Mouse (Mus musculus) neutrophil, adult 5-6 weeks (primary cell): Measurements from ENCODE around the gene Wnt6. TPM values are rescaled to one million over a fixed set of nuclear protein-coding genes. Genes with fewer than 3 reads are reported as not detected.

Experiments used
- ATAC-seq: fragments of 151-379, 151-347 bp; 2 replicates; pipeline ENCODE4 v1.8.0; 2017; ENCODE audit warnings: mild to moderate bottlenecking, moderate TSS enrichment; ENCODE audit not compliant: insufficient number of reproducible peaks, poor library complexity, low FRiP score, severe bottlenecking; ENCODE audit errors: extremely low read depth
- total RNA-seq: library from RNA; stranded (forward); fragments of 200-1000 nt; gene quantifications from 2 replicates; pipeline ENCODE4 v1.2.3, GENCODE M21; 2017

Gene Wnt6
- not detected in 2 replicates for total RNA-seq

DNA sequence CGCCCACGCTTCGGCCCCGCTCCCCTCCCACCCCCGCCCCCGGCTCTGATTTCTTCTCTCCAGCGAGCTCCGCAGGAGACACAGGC, at the start of gene Wnt6:
Gene Wnt6 (plus strand): TSS at position 48 of the 86 bp plus-strand sequence.
- no peak for ATAC-seq

DNA sequence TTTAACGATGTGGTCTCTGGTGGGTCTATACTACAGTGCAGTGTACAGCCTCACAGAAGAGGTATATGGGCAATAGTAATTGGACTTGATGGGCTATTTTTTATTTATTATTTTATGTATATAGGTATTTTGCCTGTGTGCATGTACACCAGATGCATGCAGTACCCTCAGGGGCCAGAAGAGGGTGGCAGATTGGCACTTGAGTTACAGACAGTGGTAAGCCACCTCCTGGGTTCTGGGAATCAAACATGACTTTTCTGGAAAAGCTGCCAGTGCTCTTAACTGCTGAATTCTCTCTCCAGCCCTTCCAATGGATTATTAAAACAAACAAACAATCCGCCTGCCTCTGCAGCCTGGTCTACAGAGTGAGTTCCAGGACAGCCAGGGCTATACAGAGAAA, 47.9 kb upstream of the Wnt6 start:
- no peak for ATAC-seq

DNA sequence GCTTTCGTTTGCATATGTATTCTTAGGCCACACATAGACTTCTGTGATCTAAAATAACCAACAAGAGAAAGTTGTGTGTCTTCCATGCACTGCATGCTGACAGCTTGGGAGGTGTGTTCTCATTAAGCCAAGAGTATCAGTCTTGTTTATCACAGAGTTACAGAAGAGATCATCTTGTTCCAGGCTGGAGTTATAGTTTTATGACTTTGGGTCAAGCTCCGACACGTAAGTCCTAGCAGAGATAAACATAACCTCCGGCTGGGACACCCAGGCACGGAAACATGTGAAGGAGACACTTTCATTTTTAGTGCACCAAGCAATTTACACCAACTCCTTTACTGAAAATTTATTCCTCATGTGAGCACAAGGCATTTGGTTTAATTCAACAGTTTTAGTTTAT, 45.6 kb upstream of the Wnt6 start:
- ATAC-seq: no peak

DNA sequence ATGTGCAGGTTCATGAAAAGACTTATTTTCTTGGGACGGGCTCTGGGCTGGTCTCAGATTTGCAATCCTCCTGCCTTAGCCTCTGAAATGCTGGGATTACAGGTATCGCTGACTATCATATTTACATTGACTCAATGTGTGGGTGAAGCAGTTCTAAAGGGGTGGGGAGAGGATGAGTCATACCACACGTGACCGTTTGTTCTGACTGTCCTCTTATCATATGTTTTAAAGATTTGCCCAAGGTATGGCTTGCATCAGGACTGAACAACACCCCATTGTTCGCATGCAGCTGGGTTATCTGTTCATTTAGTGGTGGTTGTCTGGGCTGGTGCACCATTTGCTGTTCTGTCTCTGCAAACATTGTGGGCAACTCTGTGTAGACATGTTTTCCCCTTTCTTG, 45.0 kb upstream of the Wnt6 start:
- ATAC-seq: no peak

GRCm38 (mm10) chr1:74728446-74728845, 43.2 kb upstream of the Wnt6 start:
- ATAC-seq: no peak

DNA sequence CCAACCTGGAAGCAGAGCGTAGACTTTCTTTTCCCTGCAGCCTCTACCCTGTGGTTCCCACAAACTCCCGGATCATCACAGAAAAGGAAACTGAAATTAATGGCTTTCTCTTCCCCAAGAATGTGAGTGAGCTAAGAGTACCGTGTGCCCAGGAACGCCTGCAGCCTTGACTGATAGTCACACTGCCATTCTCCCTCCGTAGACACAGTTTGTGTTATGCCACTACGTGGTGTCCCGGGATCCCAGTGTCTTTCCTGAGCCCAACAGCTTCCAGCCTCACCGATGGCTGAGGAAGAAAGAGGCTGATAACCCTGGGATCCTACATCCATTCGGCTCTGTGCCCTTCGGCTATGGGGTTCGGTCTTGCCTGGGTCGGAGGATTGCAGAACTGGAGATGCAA, 34.7 kb upstream of the Wnt6 start:
- no peak for ATAC-seq

DNA sequence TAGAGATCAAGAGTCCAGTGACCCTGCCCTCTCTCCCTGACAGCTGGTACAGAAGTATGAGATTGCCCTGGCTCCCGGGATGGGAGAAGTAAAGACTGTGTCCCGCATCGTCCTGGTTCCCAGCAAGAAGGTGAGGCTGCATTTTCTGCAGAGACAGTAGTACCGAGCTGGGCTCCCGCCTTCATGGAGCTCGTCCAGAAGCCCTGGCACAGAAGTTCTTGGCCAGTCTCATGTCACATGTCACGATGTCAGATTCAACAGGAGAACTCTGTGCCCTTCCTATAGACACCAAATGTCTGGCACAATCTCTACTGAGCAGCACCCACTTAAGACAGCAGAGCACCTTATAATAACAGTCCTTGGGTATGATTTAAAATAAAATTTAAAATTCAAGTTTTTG, 34.2 kb upstream of the Wnt6 start:
- ATAC-seq: no peak

DNA sequence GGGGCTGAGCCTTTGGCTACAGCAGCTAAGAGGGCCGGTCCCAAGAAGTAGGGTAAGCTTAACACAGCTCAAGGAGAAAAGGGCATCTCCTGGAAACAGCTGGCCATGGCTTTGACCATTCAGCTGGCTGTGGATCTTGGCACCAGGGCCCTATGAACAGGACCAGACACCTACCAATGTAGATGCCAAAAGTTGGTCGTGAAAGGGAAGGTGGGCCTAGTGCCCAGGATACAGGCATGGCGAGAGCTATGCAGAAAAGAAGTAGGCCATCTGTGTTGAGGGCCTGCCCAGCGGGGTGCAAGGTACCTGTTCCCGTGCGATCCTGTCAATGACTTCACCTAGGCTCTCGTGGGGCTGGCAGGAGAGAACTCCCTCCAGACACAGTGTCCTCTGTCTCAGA, 30.8 kb upstream of the Wnt6 start:
- no peak for ATAC-seq

DNA sequence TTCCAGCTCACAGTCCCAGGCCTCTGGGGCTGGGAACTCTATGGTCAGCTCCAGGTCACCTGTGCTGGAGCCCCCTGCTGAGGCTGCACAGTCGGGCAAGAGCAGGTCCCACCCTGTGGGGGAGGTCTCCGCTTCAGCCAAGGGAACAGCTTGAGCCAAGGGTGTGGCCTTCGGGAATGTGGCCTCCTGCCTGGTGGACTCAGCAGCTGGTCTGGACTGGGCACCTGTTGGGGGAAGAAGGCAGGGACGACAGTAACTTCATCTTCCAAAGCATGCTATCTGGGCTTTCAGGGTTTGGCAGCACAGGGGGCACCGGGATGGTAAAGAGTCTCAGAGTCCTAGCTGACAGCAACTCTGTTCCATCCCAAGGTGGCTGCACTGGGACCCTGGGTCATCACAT, 24.4 kb upstream of the Wnt6 start:
- no peak for ATAC-seq

DNA sequence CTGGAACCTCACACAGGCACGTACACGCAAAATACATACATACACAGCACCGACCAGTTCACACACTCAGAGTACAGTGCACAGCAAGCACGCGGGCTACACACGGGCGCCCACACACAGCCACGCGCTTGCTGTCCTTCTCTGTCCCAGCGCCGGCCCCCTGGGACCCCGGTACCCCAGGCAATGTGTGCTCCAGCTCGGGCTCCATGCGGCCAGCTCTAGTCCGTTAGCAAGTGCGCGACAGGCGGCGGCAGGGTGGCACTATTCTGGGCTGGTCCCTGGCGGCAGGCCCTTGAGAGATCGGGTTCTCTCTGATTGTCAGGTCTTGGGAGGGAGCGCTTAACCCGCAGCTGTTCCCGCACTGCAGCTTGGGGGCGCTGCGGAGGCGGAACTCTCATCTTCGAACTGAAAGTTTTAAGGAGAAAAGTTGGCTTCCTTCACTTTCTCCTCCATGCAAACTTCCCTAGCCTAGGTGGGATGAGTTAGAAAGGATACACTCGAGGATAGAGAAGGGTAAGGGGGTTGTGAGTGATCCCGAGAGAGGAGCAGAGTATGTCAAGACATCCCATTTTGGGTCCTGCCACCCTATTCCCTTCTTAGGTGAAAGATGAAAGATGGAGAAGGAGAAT, 22.9 kb upstream of the Wnt6 start, which contains the start of gene Prkag3:
Gene Prkag3 (minus strand): TSS at position 579 of the 629 bp plus-strand sequence.
- peak; percentile 46; the same call in 1 of the 2 replicates for ATAC-seq

DNA sequence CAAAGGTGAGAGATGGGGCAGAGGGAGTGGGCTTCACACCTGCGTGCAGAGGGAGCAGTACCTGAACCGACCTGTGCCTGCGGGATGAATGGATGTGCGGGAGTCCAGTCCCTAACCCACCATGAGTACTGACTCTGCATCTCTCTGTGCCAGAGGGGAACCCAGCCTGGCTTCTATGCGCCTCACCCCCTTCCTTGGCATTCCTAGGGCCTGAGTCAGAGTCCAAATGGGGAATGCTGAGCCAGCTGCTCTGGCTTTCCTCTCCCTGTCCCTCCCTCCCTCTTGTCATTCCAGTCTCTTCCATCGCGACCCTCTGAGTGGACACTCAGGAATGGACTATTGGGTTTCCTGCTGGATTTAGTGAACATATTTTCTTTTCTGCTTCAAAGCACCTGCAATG, 22.4 kb upstream of the Wnt6 start:
- ATAC-seq: no peak

DNA sequence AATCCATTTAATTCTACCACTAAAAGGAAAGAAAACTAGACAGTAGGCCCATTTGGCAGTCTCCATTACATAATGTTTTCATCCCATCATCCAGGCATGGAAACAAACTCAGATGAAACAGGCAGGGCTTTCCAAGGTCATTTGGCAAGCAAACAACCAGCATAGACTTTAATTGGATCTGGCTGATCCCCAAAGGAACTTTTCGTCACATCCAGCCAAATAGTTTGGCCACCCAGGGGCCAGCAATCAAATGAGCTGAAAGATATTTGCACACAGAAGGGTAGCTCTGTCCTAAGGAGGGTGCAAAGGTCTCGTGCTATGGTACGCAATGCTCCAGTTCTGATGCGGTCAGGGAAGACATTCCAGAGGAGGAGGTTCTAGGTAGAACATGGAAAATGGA, 21.0 kb upstream of the Wnt6 start:
- no peak for ATAC-seq

DNA sequence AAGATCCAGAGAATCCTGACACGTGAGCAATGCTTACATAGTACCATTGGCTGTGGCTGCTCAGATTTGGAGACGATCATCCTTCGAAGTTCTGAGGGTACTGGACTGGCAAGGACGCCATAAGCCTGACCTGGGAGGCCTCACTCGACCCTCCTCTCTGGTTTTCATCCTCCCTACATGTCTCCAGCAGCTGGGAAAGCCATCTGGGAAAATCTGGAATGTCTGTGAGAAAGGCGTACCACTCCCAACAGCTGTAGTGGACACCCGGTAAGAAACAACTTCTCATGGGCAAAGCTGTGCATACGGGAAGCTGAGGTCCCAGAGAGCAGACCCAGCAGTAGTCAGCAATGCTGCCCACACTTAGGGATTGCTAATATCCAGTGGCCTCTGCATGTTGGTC, 19.5 kb upstream of the Wnt6 start:
- no peak for ATAC-seq

DNA sequence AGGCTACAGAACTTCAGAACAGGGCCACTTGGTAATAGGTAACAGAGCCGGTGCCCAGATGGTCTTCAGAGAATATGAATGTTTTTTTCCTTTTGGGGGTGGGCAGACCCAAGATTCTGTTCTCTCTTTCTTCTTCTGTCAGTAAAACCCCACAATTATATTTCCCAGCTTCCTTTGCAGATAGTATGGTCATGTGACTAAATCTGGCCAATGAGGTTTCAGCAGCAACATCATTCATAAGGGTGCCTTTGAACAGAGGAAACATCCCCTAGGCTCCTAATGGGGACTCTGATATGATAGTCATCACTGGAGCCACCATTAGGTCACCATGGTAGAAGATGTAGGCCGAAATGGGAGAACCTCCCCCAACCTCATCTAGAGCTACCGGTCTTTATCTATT, 18.9 kb upstream of the Wnt6 start:
- no peak for ATAC-seq

GRCm38 (mm10) chr1:74753266-74753974, 18.3 kb upstream of the Wnt6 start:
- ATAC-seq: no peak

GRCm38 (mm10) chr1:74754175-74754785, 17.4 kb upstream of the Wnt6 start:
- no peak for ATAC-seq

GRCm38 (mm10) chr1:74759773-74760172, 11.9 kb upstream of the Wnt6 start:
- no peak for ATAC-seq

DNA sequence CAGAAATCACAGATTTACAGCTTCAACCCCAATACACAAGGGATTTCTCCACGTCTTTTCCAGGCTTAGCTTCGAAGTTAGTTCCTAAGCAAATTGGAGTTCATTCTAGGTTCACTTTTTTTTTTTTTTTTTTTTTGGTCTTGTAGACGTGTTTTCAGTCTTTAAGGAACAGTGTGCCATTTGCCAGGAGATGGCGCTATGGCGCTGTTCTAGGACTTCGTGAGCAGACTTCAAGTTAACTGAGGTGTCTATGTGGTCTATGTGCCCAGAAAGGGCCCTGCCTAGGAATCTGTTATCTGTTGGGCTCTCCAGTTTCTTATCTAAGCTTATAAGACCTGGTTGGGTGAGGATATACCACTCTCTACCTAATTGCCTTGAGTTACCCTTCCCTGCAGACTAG, 8.6 kb upstream of the Wnt6 start:
- ATAC-seq: no peak

- no peak for ATAC-seq
These were observed 795 bp upstream of the Wnt6 start for GRCm38 (mm10) chr1:74770727-74771466.

DNA sequence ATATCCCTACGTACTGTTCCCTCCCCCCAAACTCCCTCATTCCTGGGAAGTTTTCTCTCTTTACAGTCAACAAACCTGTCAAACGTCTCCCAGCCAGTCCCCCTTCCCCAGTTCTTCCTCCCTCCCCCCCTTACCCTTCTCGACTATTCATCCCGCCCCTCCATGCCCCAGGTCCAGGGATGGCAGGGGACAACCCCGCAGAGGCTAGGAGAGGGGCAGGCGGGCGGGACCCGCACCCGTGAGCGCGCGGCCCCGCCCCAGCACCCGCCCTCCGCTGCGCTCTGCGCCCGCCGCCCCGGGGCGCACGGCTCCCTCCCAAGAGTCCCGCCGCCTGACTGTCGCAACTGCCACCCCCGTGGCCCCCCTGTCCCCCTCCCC, 236 bp upstream of the Wnt6 start:
- no peak for ATAC-seq
